In the genomic region with DNA sequence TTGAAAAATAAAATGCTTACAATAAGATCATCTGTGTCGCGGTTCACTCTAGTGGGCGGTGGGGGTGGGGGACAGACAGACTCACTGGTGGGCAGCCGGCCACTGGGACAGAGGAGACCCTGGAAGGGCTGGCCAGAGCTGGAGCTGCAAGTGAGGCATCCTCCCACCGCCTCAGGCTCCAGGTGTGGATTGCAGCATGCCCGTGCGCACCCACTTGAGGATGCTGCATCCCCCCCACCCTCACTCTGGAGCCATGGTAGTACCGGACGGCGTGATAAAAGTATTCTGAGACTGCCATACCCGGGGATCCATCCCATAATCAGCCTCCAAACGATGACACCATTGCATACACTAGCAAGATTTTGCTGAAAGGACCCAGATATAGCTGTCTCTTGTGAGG, we compare ENCODE assay signal across 35 mouse cellular contexts. TPM values are rescaled to one million over a fixed set of nuclear protein-coding genes. Genes with fewer than 3 reads are reported as not detected.
"Had no signal": no experiment of that assay in that cellular context is flagged by ENCODE, and none has a peak within 500 bp of the region (broad histone marks: within the 10 kb centered on the region; RNA-seq: fewer than 3 reads in every experiment).

No protein-coding gene starts in this region.

- H3K9ac ChIP-seq: heart, embryonic 12.5 days; hindbrain, embryonic 12.5 days; hindbrain, embryonic 14.5 days; intestine, embryonic 15.5 days; limb, embryonic 12.5 days had no signal

- H3K27ac ChIP-seq: gastrocnemius, adult 2 months; heart, embryonic 10.5 days; hindbrain, embryonic 10.5 days; hindbrain, embryonic 12.5 days; hindbrain, embryonic 14.5 days; intestine, embryonic 15.5 days; layer of hippocampus, adult 2 months; left cerebral cortex, adult 2 months; limb, embryonic 10.5 days; limb, embryonic 12.5 days had no signal

- H3K4me1 ChIP-seq: heart, embryonic 10.5 days; heart, embryonic 12.5 days; hindbrain, embryonic 10.5 days; hindbrain, embryonic 12.5 days; intestine, embryonic 15.5 days; limb, embryonic 10.5 days; limb, embryonic 12.5 days had no signal

- ATAC-seq: hindbrain, embryonic 16.5 days; inflammation-experienced regulatory T-cells, adult 6 months; intestine, embryonic 15.5 days; intestine, postnatal 0 days had no signal

- H3K4me3 ChIP-seq: gastrocnemius, adult 2 months; heart, embryonic 10.5 days; heart, embryonic 12.5 days; hindbrain, embryonic 10.5 days; hindbrain, embryonic 12.5 days; intestine, embryonic 15.5 days; layer of hippocampus, adult 2 months; left cerebral cortex, adult 2 months; limb, embryonic 10.5 days; limb, embryonic 12.5 days had no signal

- H3K4me2 ChIP-seq: heart, embryonic 12.5 days; hindbrain, embryonic 12.5 days; hindbrain, embryonic 14.5 days; intestine, embryonic 15.5 days; limb, embryonic 12.5 days; liver, embryonic 11.5 days had no signal

- H3K9me3 ChIP-seq: heart, embryonic 10.5 days; heart, embryonic 12.5 days; hindbrain, embryonic 10.5 days; hindbrain, embryonic 12.5 days; intestine, embryonic 15.5 days; limb, embryonic 10.5 days; limb, embryonic 12.5 days had no signal

- H3K27me3 ChIP-seq: heart, embryonic 12.5 days; hindbrain, embryonic 12.5 days; intestine, embryonic 15.5 days; limb, embryonic 12.5 days had no signal

- DNase-seq: gastrocnemius, adult 2 months; gastrocnemius, postnatal 10 days; gastrocnemius, postnatal 25 days; heart, postnatal 10 days; heart, postnatal 4 days; kidney, adult 18-20 months; kidney, adult 8-10 months; kidney, postnatal 10 days; kidney, postnatal 25 days; kidney, postnatal 4 days; liver had no signal

RNA-seq across cellular contexts. Expression of gene 9130409I23Rik, which starts 39.0 kb away (rescaled TPM):
- total RNA-seq: gastrocnemius, adult 2 months; gastrocnemius, postnatal 10 days; gastrocnemius, postnatal 25 days; gastrocnemius, postnatal 4 days; granulocyte monocyte progenitor cell, adult 5-6 weeks; heart, postnatal 10 days; heart, postnatal 25 days; heart, postnatal 4 days; layer of hippocampus, postnatal 10 days; left cerebral cortex, adult 2 months; left cerebral cortex, postnatal 14 days; left cerebral cortex, postnatal 36 days had no signal
- polyA plus RNA-seq: heart, embryonic 10.5 days; heart, embryonic 12.5 days; heart, embryonic 14.5 days; hindbrain, embryonic 10.5 days; hindbrain, embryonic 14.5 days; hindbrain, embryonic 16.5 days; inflammation-experienced regulatory T-cells, adult 6 months; intestine, embryonic 15.5 days; kidney, embryonic 14.5 days; kidney, embryonic 16.5 days; limb, embryonic 10.5 days; limb, embryonic 12.5 days; limb, embryonic 14.5 days; liver, embryonic 11.5 days had no signal
